Mouse (Mus musculus): ENCODE results near the gene Rasl12.

Rasl12 gene

DNA sequence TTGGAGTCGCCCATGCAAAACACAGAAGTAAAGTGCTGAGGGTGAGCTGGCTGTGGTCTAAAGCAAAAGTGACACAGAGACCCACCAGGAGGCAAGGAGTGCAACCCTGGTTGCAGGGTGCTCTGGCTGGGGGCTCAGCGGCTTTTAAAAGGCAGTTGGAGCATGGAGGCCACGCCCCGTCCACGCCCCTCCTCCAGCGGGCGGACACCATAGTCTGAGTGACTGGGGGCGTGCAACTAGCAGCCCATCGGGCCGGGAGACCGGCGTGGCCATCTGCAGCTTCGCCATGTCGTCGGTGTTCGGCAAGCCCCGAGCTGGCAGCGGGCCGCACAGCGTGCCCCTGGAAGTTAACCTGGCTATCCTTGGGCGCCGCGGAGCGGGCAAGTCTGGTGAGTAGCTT, at the start of gene Rasl12:
Rasl12 (plus strand) TSS at position 228 of the 400 bp plus-strand sequence.
- peak; percentile 79 for DNase-seq (ENCODE audit: low read depth, low spot score)

DNA sequence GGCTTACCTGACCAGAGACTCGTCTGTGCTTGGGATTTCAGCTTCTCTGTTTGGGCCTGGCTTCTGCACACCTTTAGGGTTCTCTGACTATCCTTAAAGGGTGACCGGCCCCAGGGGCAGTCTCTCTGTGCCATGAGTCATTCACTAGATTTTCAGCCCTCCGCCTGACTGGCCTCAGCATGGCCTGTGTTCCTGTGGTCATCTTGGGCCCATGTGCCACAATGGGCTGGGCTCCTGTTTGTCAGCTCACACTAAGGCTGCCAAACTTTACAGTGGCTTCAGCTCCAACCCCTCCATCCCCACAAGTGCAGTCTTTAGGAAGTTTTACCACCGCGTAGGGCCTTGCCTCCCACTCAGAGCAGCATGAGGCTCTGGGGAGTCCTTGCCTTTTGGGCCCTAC, 45.1 kb upstream of the Rasl12 start:
- no peak for DNase-seq (ENCODE audit: low read depth, low spot score)

DNA sequence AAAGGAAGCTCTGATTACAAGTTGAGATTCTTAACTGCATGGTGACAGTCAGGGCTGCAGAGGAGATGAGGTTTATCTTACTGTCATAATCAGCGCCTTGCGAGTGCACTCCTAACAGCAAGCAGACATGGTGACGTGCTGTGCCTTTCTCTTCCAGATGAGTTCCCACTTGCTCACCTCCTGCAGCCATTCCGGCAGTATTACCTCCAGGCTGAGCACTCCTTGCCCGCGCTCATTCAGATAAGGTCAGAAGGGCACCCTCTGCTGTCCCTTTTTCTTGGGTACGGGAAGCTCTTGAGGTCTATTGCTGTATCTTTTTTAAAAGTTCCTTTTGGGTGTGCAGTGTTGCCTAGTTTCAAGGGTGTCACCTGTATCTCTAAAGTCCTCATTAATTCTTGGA, 41.7 kb upstream of the Rasl12 start:
- no peak for DNase-seq (ENCODE audit: low read depth, low spot score)

DNA sequence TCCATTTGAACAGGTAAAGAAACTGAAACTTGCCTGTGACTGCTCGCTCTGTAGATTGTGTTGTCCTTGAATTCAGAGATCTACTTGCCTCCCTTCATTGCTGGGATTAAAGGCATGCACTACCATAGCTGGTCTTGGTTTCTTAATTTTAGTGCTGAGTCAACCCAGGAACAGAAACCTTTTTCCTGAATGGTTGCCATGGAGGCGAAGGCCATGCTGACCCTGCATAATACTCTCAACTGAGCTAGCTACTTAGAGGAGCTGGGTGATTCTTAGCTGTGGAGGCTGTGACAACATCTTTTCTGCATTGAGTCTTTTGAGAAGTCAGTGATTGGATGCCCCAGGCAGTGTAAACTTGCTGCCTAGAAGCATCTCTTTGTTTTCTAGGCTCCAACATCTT, 41.3 kb upstream of the Rasl12 start:
- no peak for DNase-seq (ENCODE audit: low read depth, low spot score)

DNA sequence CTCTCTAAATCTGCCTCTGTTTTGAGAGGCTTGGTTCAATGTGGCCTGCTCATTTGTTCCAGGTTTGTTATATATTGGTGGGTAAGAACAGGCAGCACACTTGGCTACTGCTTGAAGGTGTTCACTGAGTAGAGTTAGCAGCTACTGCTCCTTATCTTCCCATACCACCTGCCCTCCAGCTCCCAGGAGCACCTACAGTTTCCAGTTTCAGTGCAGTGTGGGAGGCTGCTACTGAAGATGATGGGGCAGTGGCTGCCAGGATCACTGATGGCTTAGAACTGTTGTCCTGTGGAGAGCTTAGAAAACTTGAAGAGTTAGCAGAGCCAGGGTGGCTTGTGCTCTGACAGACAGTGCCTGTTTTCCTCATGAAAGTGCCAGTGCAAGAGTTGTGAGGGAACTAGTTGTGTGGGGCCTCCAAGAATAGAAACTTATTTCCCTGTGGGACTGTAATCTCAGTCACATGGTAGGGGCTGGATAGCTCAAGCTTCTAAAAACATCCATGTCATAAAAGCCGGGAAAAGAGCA, 39.3 kb upstream of the Rasl12 start:
- no peak for DNase-seq (ENCODE audit: low read depth, low spot score)

DNA sequence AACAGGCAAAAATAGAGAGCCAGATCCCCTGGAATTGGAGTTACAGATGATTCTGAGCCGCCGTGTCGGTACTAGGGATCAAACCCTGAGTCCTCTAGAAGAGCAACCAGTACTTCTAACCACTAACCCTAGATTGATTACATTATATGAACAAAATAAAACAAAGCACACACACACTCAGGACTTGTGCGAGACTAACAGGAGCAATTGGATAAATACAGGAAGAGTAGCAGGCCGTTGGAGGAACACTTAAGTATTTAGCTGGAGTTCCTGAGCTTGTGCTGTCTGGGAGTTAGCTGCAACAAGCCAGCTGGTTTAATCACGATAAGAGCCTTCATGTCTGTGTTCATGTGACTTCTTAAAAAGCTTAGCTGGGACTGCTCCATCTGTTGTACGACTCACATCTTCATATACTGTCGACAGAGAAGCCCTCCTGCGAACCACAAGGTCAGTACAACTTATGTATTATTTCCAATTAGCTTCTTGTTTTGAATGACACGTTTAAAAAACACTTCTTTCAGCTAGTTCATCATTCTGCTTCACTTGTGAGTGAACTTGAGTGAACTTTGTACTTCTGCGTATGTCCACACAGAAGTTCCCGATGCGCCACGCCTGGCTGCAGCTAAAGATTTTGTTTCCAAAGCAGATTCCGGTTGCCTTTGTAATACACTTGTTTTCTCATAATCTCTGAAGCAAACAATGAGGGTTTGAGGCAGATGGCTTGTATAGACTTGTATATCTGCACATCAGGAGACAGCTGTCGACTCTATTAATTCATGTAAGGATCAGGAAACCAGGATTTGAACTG, 37.5 kb upstream of the Rasl12 start, which contains the start of gene Ubap1l:
Ubap1l (plus strand) TSS at position 401 of the 808 bp plus-strand sequence.
- no peak for DNase-seq (ENCODE audit: low read depth, low spot score)

DNA sequence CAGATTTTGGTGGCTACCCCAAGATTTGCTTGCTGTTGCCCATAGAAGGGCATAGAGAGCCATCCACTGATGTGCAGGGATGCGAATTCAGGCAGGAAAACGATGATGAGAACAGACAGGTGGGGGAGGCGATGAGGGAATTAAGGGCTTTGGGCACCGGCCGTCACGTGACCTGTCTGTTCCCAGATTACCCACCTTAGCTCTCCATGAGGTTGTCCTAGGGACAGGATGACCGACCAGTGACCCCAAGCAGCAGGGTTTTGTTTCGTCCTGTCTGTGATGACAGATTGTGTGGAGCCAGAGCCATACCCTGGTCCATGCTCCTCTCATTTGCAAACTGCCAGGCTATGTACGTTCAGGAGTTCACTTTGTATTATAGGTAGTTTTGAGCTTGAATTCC, 34.6 kb upstream of the Rasl12 start:
- DNase-seq (ENCODE audit: low read depth, low spot score), result peak; percentile 34

DNA sequence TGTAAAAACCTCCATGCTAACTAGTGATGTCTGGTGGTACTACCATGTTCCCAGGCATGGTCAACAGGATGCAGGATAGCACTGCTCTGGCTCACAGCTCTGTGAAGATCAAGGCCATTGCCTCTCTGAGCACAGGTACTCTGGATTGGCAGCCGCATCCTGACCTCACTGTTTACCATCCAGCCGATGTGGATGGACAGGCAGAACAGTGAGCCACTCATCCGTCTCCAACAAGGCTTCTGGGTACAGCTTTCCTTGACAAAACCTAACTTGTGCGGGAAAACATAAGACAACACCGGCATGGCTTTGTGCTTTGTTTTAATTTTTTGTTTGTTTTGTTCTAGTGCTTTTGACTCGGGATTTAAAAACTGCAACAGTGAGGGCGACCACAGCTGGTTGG, 32.6 kb upstream of the Rasl12 start:
- no peak for DNase-seq (ENCODE audit: low read depth, low spot score)

DNA sequence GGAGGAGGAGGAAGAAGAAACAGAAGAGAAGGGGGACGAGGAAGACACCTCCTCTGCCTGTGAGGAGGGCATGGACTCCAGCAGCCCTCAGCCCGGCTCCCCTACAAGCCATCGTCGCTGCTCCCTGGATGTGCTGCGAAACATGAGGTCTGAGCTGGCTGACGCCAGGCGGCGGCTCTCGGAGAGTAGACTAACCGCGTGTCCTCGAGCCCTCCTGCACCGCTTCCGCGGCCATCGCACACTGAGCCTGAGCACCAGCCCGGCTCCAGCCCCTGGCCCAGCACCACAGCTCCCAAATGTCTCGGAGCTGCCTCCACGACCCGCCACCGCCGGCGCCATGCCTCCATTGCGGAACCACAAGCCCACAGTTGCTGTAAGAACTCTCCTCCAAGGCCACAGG, 26.6 kb upstream of the Rasl12 start:
- no peak for DNase-seq (ENCODE audit: low read depth, low spot score)

DNA sequence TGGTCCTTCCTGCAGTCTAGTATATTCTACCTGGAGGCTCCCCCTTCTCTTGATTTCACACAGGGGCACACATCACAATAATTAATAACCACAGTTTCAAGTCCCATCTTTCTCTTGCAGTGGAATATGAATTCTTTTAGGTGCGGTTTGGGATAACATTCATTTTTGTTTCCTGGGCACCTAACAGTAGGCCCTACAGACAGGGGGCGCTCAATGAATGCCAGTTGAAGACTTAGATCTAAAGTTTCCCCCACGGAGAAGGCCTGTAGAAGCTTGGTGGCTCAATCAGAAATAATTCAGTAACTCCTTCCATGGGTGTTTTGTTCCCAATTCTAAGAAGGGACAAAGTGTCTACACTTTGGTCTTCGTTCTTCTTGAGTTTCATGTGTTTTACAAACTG, 25.9 kb upstream of the Rasl12 start:
- no peak for DNase-seq (ENCODE audit: low read depth, low spot score)

DNA sequence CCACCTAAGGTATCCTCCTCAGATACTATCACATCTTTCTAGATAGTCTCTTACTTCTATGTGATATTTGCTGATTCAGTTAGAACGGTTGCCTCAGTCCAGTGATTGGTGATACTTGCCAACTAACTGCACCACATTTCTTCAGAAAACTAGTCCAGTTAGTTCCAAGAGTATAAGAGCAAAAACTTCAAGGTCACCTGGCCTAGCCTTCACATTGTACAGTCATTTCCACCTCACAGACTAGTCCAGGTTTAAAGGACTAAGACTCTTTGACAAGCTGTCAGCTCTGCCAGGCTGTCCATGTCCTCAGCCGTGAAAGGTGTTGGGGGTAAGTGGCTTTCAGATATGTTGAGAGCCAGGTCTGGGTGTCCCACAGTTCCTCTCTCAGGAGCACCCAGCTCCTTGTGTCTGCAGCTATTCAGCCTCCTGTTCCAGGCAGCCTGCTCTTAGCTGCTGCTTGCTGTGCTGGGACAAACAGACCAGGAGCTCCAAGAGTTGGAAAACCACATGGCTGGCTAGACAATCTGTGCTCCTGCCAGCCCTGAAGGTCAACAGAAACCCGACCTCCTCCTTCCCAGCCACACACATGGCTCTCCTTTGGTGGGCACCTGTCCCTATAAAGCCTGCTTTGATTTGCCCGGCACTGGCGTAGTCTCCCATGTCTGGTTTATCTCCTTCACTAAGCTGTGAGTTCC, 23.7 kb upstream of the Rasl12 start:
- no peak for DNase-seq (ENCODE audit: low read depth, low spot score)

DNA sequence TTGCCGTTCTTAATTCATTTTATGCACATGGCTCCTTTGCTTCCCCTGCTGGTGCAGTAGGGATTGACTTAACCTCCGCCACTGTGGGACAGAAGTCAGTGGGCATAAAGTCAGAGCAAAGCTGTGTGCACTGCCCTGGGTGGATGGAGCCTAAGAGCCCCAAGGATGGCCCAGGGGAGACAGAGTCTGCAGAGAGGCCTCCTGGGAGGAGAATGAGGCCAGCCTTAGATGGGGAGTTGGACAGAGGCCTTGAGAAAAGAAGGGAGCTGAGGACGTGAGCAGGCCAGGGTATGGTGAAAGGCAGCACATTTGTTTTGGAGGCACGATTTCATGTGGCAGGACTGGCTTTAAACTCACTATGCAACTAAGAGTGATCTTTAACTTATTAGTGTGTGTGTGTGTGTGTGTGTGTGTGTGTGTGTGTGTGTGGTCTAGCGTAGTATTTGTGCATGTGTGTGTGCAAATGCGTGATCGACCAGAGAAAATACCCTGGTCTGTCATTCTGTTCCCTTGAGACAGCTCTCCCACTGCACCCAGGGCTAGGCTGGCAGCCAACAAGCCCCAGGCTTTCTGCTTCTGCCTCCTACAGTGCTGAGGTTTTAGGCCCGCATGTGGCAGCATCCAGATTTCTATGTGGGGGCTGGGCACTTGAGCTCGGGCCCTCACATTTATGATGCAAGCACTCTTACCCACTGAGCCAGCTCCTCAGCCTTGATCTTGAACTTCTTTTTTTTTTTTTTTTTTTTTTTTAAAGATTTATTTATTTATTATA, 23.0 kb upstream of the Rasl12 start:
- no peak for DNase-seq (ENCODE audit: low read depth, low spot score)

DNA sequence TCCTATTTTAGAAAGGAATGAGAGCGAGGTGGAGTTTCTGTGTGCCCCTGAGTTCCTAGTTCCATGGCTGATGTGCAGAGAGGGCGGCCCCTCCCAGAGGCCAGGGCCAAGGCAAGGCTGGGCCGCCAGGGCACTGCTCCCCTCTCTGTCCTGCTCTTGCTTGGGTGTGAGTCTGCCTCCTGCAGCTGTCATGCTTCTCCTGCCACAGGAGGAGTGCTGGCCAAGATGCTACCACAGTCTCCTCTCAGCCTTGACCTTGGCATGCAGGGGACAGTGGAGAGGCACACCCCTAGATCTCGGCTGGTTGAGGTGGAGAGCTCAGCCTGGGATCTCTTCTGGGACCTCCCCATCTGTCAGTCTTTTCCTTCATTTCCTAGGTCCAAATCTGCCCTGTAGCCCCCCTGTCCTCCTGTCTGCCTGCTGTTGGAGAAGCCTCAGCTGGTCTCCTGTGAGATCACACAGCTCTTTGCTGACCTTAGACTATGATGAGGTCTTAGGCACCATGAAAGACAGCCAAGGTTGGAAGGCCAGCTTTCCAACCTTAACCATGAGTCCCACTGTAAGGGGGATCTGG, 17.2 kb upstream of the Rasl12 start:
- no peak for DNase-seq (ENCODE audit: low read depth, low spot score)

DNA sequence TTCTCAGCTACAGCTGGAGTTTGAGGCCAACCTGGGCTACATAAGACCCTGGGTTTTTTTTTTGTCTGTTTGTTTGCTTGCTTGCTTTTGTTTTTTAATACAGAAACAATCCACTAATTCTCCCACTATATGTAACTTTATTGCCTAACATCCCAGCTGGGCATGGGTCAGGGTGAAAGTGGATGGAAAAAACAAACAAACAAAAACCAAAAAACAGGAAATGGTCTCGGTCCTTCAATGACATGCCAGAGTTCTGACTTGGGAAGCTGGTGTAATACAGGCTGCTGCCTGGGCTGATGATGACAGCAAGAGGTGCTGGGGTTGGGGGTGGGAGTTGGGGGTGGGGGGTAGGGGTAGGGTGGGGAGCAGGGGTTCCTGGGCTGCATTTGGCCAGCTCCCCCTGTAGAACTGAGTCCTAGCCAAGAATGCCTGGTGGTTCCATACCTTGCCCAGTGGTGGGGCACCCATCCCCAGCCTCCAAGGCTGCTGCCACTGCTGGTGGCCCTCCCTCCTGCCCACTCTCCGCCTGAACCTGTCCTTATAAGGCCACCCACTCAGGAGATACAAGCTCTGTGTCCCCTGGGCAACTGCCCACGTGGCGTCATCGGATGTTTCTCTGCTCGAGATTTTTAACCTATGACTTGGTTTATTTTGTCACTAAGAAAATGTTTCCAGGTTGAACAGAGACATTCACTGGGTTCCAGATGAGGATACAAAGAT, 16.1 kb upstream of the Rasl12 start:
- DNase-seq (ENCODE audit: low read depth, low spot score), result no peak

DNA sequence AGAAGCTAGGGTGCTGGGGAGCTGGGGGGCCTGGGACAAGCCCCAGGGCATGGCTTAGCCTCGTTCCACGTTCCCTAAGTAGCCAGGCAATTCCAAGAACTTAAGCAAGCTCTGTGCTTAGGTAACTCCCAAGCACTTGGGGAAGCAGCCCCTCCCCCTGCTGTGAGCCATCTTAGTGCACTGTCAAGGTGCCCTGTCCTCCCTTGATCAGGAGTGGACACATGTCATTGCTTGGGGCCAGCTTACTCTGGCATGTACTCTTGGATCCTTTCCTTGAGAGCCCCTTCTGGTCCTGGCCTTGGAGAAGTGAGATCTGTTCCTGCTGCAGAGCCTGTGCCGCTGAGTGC, 15.6 kb upstream of the Rasl12 start:
- DNase-seq (ENCODE audit: low read depth, low spot score), result no peak

DNA sequence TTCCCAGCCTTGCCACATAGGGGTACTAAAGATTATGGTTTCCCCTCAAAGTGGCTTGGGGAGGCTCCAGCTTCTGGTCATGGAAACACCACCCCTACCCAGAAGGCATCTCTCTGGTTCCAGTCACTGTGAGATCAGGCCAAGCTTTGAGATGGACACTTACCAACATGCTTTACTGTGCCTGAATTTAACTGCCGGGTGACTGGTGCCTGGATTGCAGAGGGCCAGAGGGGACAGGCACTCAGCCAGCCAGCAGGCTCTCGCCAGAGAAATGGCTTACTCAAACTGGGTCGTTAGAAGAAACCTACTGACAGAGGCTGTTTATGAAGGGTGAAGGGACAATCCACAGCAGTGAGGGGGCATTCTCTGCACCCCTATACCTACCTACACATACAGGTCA, 14.0 kb upstream of the Rasl12 start:
- no peak for DNase-seq (ENCODE audit: low read depth, low spot score)

DNA sequence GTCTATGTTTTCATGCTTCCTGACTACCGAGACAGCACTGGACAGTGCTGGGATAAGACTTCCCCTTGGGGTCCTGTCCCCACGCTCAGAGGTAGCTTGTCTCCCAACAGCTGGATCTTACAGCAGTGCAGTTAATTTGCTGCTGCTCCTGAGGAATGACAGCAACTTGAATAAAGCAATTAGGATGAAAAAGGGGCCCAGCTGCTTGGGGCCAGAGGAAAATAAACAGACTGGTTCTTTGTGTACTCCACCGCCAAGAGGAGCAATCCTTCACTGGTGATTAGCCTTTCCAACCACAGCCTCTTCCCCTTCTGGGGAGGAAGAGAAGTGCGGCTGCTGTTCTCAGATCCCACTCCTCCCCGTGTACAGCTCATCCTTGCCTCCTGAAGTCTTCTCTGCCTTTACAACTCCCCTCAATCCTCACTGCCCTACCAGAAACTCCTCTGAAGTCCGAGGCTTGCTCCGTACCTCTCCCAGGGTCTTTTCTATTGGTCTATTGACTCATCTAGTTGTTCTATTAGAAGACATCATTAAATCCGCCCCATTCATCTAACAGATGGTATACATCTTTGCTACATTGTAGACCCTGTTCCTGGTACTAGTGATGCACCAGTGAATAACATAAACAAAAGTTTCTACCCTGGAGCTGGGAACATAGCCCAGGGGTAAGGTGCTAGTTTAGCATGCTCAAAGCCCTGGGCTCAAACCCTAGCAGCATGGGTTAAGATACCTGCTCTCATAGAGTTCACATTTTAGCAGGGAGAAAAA, 11.7 kb upstream of the Rasl12 start:
- DNase-seq (ENCODE audit: low read depth, low spot score), result peak; percentile 58

DNA sequence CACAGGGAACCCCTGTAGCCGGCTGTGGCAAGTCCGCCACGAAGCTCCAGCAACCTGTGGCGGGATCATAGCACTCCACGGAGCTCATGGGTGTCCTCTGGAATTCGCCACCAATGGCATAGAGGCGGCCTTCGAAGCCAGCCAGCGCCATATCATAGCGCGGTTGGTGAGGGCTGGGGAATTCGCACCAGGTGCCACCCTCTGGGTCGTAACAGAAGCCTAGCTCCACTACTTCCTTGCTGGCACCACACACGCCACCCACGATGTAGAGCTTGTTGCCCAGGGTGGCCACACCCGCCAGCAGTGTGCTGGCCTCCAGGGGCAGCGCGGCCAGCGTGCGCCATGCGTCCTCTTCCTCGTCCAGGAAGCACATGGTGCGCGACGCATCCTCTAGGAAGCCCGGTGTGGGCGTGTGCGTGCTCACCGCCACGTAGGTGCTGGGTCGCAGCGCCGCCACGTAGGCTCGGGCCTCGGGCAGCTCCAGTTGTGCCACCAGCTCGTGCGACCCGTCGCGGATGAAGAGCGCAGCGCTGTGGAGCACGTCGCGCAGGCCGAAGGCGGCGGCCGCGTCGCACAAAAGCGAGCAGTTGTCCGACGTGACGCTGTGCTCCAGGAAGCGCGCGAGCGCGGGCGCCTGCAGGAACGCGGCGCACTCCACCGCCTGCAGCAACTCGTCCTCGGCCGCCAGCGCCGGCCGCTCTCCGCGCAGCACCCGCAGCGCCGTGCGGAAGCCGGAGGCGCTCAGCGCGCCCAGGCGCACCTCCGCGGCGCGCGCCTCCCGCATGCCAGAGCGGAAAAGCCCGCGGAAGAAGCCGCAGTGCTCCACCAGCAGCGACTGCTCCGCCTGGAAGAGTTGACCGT, 7.3 kb upstream of the Rasl12 start:
- DNase-seq (ENCODE audit: low read depth, low spot score), result peak; percentile 59

DNA sequence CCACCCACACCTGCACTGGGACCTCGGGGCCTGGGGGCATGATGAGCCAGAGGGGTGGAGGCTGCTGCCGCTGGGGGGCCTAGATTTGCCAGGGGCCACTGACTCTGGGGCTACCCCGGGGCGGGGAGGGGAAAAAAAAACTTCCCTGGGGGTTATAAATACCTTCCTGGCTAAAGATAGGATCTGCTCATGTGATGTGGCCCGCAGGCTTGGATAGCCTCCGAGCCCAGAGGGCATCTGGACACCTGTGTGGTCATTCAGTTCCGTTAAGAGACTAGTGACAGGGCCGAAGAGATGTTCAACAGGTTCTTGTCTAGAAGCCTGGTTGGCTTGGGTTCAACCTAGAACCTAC, 6.7 kb upstream of the Rasl12 start, which contains the start of gene Kbtbd13:
Kbtbd13 (minus strand) TSS at position 40 of the 352 bp plus-strand sequence.
- no peak for DNase-seq (ENCODE audit: low read depth, low spot score)

Measured in mesoderm, embryonic 11.5 days (tissue).